9 mouse cellular contexts compared by ENCODE assay signal in the genomic region with DNA sequence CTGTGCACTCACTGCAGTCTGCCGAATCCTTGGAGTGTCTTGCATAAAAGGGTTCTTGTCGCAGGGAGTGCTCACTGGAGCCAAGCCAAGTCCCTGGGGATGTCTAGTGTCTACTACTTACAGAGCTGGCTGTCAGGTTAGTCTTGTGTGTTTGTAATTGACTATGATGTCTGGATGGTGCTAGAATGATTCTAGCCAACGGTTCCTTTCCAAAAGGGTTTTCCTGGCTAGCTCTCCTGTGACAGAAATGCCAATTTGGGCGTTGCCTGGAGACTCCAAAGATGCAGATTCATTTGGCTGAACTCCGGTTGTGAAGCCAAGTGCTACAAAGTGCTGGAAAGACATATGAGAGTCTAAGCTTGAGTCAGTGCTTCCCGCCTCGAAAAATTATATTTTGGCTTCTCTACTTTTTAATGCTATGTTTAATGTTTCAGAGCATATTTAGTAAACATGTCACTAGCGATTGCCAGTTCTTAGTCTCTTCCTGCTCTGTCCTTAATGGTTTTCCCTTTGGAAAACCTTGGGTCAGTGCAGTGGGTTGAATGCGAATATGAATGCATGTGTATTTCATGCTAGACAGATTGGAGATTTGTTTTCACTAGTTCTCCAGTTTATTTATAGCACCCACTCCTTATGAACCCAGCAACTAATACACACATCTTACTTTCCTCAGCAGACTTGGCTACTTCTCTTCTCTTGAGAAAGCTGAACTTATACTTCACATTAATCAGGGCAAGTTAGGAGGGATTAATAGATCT.
DNase-seq lines count a peak whose midpoint lies in the region; ATAC-seq and TF ChIP-seq lines count a peak whose summit lies in the region.
"Had no signal": no experiment of that assay in that cellular context is flagged by ENCODE, and none has a peak within 500 bp of the region (broad histone marks: within the 10 kb centered on the region; RNA-seq: fewer than 3 reads in every experiment).

No protein-coding gene starts in this region.

- no peak overlapping the region for H3K4me2 ChIP-seq in heart, embryonic 15.5 days

- WGBS in kidney, adult 2 months, result 81% methylated on average over 9 of the region's 9 CpGs
- WGBS in heart, embryonic 15.5 days, result 65% methylated on average over 9 of the region's 9 CpGs

- TF ChIP-seq CTCF in kidney, adult 2 months (conservative IDR thresholded peaks at IDR 0.05; ENCODE audit: insufficient read depth, insufficient read length, low read depth, low read length), result no peak

- intact Hi-C loops in left cerebral cortex, postnatal 14 days (cut with DNase I), result no loop called here

- H3K4me1 ChIP-seq in kidney, adult 2 months (ENCODE audit: control insufficient read depth, insufficient read depth, low read length), result no peaks in the 10 kb centered on the region
- H3K4me1 ChIP-seq in heart, embryonic 15.5 days (replicated peaks), result no peaks in the 10 kb centered on the region

- H3K4me3 ChIP-seq in kidney, adult 2 months (ENCODE audit: insufficient read depth, low read depth, low read length), result no peak overlapping the region
- no peak overlapping the region for H3K4me3 ChIP-seq in heart, embryonic 15.5 days
- H3K4me3 ChIP-seq: erythroblast, embryonic 14.5 days had no signal

- 0 out of 2 replicates have a peak, but pooled peaks have one; percentile 18 for ATAC-seq in heart, embryonic 15.5 days (replicated peaks; ENCODE audit: insufficient number of reproducible peaks, insufficient read depth, low FRiP score, low read depth)
- ATAC-seq in CD4-positive, CD25-positive, alpha-beta regulatory T cell, adult 4 months, result no peak

- H3K36me3 ChIP-seq in kidney, adult 2 months (ENCODE audit: control insufficient read depth, insufficient read depth, low read length), result no peaks in the 10 kb centered on the region
- no peaks in the 10 kb centered on the region for H3K36me3 ChIP-seq in heart, embryonic 15.5 days

- no peak overlapping the region for H3K9ac ChIP-seq in heart, embryonic 15.5 days

- peak; percentile 33 to 45 for DNase-seq in kidney, postnatal 4 days
- DNase-seq in kidney, adult 2 months, result no peak
- DNase-seq in cerebellum, postnatal 36 days, result peak; percentile 22 to 31
- DNase-seq in left cerebral cortex, postnatal 14 days (ENCODE audit: low spot score in 2 of 2), result peak; percentile 46 to 52
- peak; percentile 32 for DNase-seq in skeletal muscle tissue, adult 2 months (ENCODE audit: low read depth, low spot score)
- no peak for DNase-seq in c-Kit-positive CD71-positive TER-119-positive erythroid progenitor cells, embryonic 14.5 days (ENCODE audit: low spot score)

- no peaks in the 10 kb centered on the region for H3K27me3 ChIP-seq in kidney, adult 2 months (replicated peaks; ENCODE audit: control insufficient read depth, insufficient read depth, low read length)
- H3K27me3 ChIP-seq in heart, embryonic 15.5 days, result no peaks in the 10 kb centered on the region

- H3K27ac ChIP-seq in kidney, adult 2 months (ENCODE audit: insufficient read depth, low read depth, low read length), result no peak overlapping the region
- no peak overlapping the region for H3K27ac ChIP-seq in heart, embryonic 15.5 days

- TF ChIP-seq POLR2A in kidney, adult 2 months (IDR thresholded peaks at IDR 0.05; ENCODE audit: low read depth, low read length), result no peak

- H3K9me3 ChIP-seq in heart, embryonic 15.5 days (replicated peaks), result no peaks in the 10 kb centered on the region

Comparison
In these comparisons a context has a peak if more than half of its experiments do, and no peak if none do; other contexts are left out.
1. DNase-seq: peak in kidney, postnatal 4 days (2 of 2), cerebellum, postnatal 36 days (2 of 2), left cerebral cortex, postnatal 14 days (2 of 2) and skeletal muscle tissue, adult 2 months (single experiment); none in kidney, adult 2 months (single experiment) and c-Kit-positive CD71-positive TER-119-positive erythroid progenitor cells, embryonic 14.5 days (single experiment).